In the genomic region with DNA sequence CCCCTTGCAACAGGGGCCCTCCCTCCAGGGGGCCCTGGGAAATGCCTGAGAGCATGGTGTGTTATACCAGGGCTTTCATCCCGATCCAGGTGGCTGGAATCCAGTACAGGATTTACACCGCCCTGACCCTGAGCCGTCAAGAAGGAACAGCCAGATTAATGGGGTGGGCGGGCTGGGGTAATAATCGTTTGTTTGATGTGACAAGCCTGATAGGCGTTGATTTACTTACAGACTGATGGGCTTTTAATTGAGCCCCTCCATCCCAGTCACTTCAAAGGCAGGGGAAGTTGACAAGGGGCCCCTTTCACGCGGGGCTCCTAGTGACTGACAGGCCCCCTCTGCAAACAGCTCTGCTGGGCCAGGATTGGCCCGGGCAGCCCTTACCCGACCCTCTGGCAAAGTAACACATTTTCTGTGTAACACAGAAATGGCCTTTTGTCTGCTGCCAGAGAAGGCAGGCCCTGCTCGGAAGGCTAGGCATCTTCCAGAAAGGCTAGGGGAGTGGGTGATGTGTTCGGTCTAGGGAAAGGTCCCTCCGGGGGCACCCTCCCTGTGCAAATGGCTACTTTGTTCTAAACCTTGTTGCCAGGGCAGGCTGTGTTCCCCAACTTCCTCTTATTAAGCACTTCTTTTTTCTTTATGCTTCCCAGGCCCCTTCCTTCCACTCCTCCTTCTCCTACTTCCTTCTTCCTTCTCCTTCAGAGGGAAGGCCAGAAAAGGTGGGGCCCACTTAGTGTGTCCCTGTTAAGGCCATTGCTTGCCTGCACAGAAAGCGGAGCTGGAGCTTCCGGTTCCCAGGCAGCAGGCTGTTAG, we compare ENCODE assay signal across 7 mouse cellular contexts. TPM values are rescaled to one million over a fixed set of nuclear protein-coding genes. Genes with fewer than 3 reads are reported as not detected.
A peak's percentile ranks its signal among the peaks of the same experiment; 100 is the strongest.
DNase-seq lines count a peak whose midpoint lies in the region; ATAC-seq lines count a peak whose summit lies in the region.

No protein-coding gene starts in this region.

- peak overlapping the region; percentile 27; the same call in 1 of the 2 replicates for H3K4me2 ChIP-seq in liver, embryonic 11.5 days
- no peak overlapping the region for H3K4me2 ChIP-seq in liver, embryonic 12.5 days
- H3K4me2 ChIP-seq in stomach, embryonic 14.5 days (replicated peaks; ENCODE audit: low read depth, low read length) = 0 out of 2 replicates have a peak overlapping the region, but pooled peaks have one; percentile 7

- H3K4me1 ChIP-seq in liver, embryonic 11.5 days (replicated peaks; ENCODE audit: control insufficient read depth, insufficient read depth, low read length) = peaks cover 9% of the 10 kb centered on the region
- peaks cover 10% of the 10 kb centered on the region for H3K4me1 ChIP-seq in liver, embryonic 12.5 days
- peaks cover 9% of the 10 kb centered on the region; the same call in 1 of the 2 replicates for H3K4me1 ChIP-seq in stomach, embryonic 14.5 days (ENCODE audit: control insufficient read depth, insufficient read depth, low read length)

- no peaks in the 10 kb centered on the region for H3K36me3 ChIP-seq in liver, embryonic 11.5 days (ENCODE audit: control insufficient read depth, insufficient read depth, low read length)
- no peaks in the 10 kb centered on the region for H3K36me3 ChIP-seq in liver, embryonic 12.5 days
- H3K36me3 ChIP-seq in macrophage (ENCODE audit: inconsistent target) = no peaks in the 10 kb centered on the region
- H3K36me3 ChIP-seq in stomach, embryonic 14.5 days (ENCODE audit: control insufficient read depth, insufficient read depth, low read length) = no peaks in the 10 kb centered on the region

- no peak overlapping the region; the same call in 1 of the 2 replicates for H3K9ac ChIP-seq in liver, embryonic 11.5 days (ENCODE audit: low read depth, low read length)
- no peak overlapping the region for H3K9ac ChIP-seq in liver, embryonic 12.5 days
- H3K9ac ChIP-seq in stomach, embryonic 14.5 days (replicated peaks; ENCODE audit: low read depth, low read length) = no peak overlapping the region

- H3K27me3 ChIP-seq in liver, embryonic 11.5 days (replicated peaks; ENCODE audit: control insufficient read depth, insufficient read depth, low read length) = no peaks in the 10 kb centered on the region
- H3K27me3 ChIP-seq in liver, embryonic 12.5 days (replicated peaks) = peaks cover 14% of the 10 kb centered on the region
- H3K27me3 ChIP-seq in stomach, embryonic 14.5 days (ENCODE audit: control insufficient read depth, insufficient read depth, low read length) = no peaks in the 10 kb centered on the region

- WGBS in liver, embryonic 11.5 days = 24% methylated on average over 15 of the region's 15 CpGs
- WGBS in liver, embryonic 12.5 days (ENCODE audit: insufficient replicate concordance) = 33% methylated on average over 15 of the region's 15 CpGs
- 43% methylated on average over 14 of the region's 15 CpGs for WGBS in macrophage (ENCODE audit: missing documents)
- WGBS in stomach, embryonic 14.5 days = 10% methylated on average over 15 of the region's 15 CpGs

- no peak for DNase-seq in liver, embryonic 11.5 days (ENCODE audit: low spot score)
- DNase-seq in embryo, embryonic 11 days = peak; percentile 84
- peak; percentile 30 for DNase-seq in heart, postnatal 4 days
- no peak for DNase-seq in spleen, postnatal 36 days (ENCODE audit: low spot score in 2 of 2)

- H3K9me3 ChIP-seq in liver, embryonic 11.5 days (ENCODE audit: control insufficient read depth, low read length) = no peaks in the 10 kb centered on the region
- no peaks in the 10 kb centered on the region for H3K9me3 ChIP-seq in liver, embryonic 12.5 days (replicated peaks)
- H3K9me3 ChIP-seq in stomach, embryonic 14.5 days (ENCODE audit: control insufficient read depth, low read depth, low read length) = no peaks in the 10 kb centered on the region

- no peak overlapping the region for H3K27ac ChIP-seq in liver, embryonic 11.5 days (ENCODE audit: low read depth, low read length)
- no peak overlapping the region for H3K27ac ChIP-seq in liver, embryonic 12.5 days
- peak overlapping the region; percentile 64 for H3K27ac ChIP-seq in macrophage
- H3K27ac ChIP-seq in stomach, embryonic 14.5 days (ENCODE audit: low read length) = peak overlapping the region; percentile 82

- H3K79me2 ChIP-seq in macrophage (ENCODE audit: inconsistent target) = no peaks in the 10 kb centered on the region

- H3K4me3 ChIP-seq in liver, embryonic 11.5 days (ENCODE audit: low read depth, low read length) = no peak overlapping the region
- H3K4me3 ChIP-seq in liver, embryonic 12.5 days = no peak overlapping the region
- H3K4me3 ChIP-seq in macrophage (ENCODE audit: inconsistent target) = no peak overlapping the region
- no peak overlapping the region for H3K4me3 ChIP-seq in stomach, embryonic 14.5 days (ENCODE audit: low read depth, low read length)

- no peak for ATAC-seq in liver, embryonic 11.5 days (replicated peaks; ENCODE audit: low FRiP score)
- ATAC-seq in liver, embryonic 12.5 days = no peak
- peak; percentile 92 for ATAC-seq in stomach, embryonic 14.5 days (ENCODE audit: insufficient number of reproducible peaks, insufficient read depth, low FRiP score, low read depth)

RNA-seq across cellular contexts. Expression of a gene that starts 15.7 kb away (rescaled TPM):
- 6.7 and 8.5 TPM in 2 replicates for polyA plus RNA-seq in liver, embryonic 11.5 days (2014; fragmentation: Nextera tagmentation; extraction: Ambion mirVana)
- 3.0 and 3.8 TPM in 2 replicates for polyA plus RNA-seq in liver, embryonic 12.5 days (2016; fragmentation: Nextera tagmentation; extraction: Ambion mirVana)
- total RNA-seq in heart, postnatal 4 days (2021) = 10 to 100 TPM; 12.0 to 13.9 TPM
- 10 to 100 TPM in 21 of 26 experiments, 1 to 10 TPM in 5; 5.9 to 97.1 (median 33.6) TPM for total RNA-seq in macrophage (2018; cell fraction: chromatin; rRNA removed)
- total RNA-seq in macrophage (2018; cell fraction: cytosol; rRNA removed) = 100 to 1,000 TPM in 8 of 26 experiments, 10 to 100 TPM in 18; 22.0 to 152 (median 56.5) TPM
- 100 to 1,000 TPM in 7 of 26 experiments, 10 to 100 TPM in 19; 14.7 to 184 (median 34.3) TPM for total RNA-seq in macrophage (2018; cell fraction: nucleus; rRNA removed)
- polyA plus RNA-seq in macrophage (2018) = 42.4 to 65.4 TPM (median 52.8 TPM) in 3 replicates
- polyA plus RNA-seq in stomach, embryonic 14.5 days (2014; fragmentation: Nextera tagmentation; extraction: Ambion mirVana) = 26.3 and 27.4 TPM in 2 replicates

Comparison
In these comparisons a context has a peak if more than half of its experiments do, and no peak if none do; other contexts are left out.
1. DNase-seq: peak in embryo, embryonic 11 days (single experiment) and heart, postnatal 4 days (single experiment); none in liver, embryonic 11.5 days (single experiment) and spleen, postnatal 36 days (0 of 2).
2. H3K27ac ChIP-seq: peak in macrophage (single experiment) and stomach, embryonic 14.5 days (single experiment); none in liver, embryonic 11.5 days (single experiment) and liver, embryonic 12.5 days (single experiment).